Mouse (Mus musculus) liver, postnatal 0 days (tissue): Measurements from ENCODE around the gene Npr3.

Experiments
- CTCF ChIP-seq: sonication (generic); IDR thresholded peaks from 2 replicates; pipeline ENCODE4 v1.5.1; 2016; ENCODE audit warnings: antibody characterized with exemption, low read depth
- EP300 ChIP-seq: IDR thresholded peaks from 2 replicates; pipeline ENCODE4 v1.6.1; 2016; ENCODE audit warnings: antibody characterized with exemption, low read depth, mild to moderate bottlenecking

DNA sequence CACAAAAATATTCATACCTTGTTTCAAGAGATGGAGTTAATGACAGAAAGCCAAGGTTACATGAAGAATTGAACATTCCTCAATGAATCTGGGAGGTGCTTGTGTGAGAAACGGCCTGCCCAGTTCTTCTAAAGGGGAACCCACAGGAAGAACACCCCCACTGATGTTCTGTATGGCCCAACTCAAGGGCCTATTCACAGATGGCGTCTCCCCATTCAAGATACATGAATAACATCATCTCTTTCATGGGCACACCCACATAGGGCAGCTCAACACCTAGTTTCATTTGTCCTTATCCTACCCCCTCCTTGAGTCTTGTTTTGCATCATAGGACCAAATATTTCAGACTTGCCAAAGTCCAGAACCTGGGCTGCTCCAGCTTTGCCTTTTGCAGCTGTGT lies 46.8 kb downstream of the Npr3 start:
- no peak for TF ChIP-seq CTCF
- TF ChIP-seq EP300: no peak
